Mouse (Mus musculus) left cerebral cortex, adult 11 months (tissue): ENCODE measurements around the gene Itprid2.

ENCODE experiments used
- DNase-seq: peaks from one replicate; pipeline ENCODE4 v3.0.0; 2022; ENCODE audit warnings: low spot score

Itprid2 gene

DNA sequence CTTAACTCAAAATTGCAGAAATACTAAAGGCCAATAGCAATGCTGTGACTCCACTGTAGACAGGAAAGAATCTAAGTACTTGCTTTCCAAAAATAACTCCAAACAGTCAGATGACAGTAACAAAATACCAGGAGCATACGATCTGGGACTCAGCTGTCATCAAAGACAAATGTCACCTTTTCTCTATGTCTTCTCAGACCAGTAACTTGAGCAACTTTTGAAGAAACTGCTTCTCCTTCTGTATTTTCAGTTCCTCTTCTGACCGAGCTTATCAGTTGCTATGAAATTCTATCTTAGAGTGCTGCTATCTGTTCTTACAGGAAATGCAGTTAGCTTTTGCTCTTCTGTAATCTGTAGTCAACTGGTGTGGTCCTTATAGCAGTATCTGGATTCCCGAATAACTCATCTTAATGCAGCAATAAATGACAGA, 78.5 kb downstream of the Itprid2 start:
- DNase-seq, result no peak

DNA sequence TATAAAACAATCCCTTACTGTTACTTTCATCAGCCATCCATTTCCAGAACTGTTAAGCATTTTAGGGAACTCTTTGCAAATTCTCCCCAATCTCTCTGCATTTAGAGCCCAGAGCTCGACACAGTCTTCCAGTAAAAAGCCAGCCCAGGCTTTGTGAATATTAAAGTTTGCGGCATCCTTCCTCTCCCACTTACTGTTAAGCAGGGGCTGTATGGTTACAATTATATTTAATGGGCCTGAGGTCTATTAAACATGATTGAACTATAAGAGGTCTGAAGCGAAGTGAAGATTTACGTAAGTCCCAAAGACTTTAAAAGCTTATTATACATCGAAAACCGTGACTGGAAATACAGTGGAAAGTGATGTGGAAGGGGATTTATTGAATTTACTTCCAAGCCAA, 79.6 kb downstream of the Itprid2 start:
- no peak for DNase-seq

DNA sequence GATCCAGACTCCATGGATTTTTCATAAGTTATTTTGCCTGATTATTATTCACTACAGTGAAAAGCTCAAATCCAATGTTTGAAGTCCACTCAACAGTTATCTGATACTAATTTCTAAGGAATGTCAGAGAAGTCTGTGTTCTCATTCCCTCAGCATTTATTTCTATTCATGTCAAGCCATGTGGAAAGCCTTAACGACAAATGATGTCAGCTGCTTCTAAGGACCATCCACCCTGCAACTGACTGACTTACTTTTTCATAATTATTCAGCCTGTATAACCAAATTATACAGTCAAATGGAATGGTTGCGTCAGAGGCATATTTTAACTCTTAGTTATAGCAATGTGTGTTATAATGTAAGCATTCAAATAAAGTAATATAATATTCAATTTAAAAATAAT, 80.8 kb downstream of the Itprid2 start:
- DNase-seq, result no peak

DNA sequence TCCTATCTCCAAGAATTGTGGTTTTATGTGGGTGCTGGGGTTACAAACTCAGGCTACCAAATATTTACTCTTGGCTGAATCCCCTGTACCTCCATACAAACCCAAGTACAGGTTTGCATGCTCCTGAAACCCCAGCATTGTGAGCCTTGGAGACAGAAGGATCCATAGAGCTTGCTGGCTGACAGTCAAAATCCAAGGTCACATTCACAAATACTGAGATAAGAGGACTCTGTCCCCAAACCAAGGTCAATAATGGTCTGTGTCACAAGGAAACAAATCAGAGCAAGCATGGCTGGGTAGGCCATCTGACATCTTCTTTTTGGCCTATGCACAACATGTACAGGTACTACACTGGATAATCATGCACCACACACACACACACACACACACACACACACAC, 82.7 kb downstream of the Itprid2 start:
- DNase-seq, result no peak

DNA sequence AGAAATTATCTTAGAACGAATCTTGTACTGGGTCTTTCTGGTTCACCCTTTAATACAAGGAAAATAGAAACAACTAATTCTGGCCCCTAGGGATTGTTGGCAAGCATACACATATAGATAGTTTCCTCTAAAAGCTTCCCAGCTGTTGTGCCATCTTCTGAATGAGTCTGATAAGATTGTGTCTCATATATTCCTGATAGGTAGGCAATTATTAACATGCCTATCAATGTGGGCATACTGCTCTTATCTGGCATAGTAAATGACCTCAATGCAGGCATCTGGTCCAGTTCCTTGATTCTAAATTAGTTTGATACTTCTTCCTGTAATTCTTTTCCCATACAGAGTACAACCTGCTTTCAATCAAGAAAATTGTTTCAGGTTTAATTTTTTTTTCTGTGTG, 87.3 kb downstream of the Itprid2 start:
- no peak for DNase-seq
